Mouse (Mus musculus) left cerebral cortex, postnatal 14 days (tissue): Measurements from ENCODE around the gene Hc. TPM values are rescaled to one million over a fixed set of nuclear protein-coding genes. Genes with fewer than 3 reads are reported as not detected.

Experiments used
- DNase-seq, 2 experiments: peaks; one replicate each; pipeline ENCODE4 v3.0.0; 2021 to 2022; ENCODE audit warnings: low spot score in 2 of 2, mixed read lengths in 1 of 2
- intact Hi-C: fragments of 180-260 bp; cut with DNase I; formaldehyde crosslinking; loops from one replicate; pipeline ENCODE4 v1.15.1; 2025
- total RNA-seq, 2 experiments: library from RNA; stranded (reverse); gene quantifications; 2 replicates each; pipeline ENCODE4 v1.2.3; 2021

Gene Hc
- total RNA-seq, 2 experiments from 2014 or later = 0.47 to 0.77 TPM

DNA sequence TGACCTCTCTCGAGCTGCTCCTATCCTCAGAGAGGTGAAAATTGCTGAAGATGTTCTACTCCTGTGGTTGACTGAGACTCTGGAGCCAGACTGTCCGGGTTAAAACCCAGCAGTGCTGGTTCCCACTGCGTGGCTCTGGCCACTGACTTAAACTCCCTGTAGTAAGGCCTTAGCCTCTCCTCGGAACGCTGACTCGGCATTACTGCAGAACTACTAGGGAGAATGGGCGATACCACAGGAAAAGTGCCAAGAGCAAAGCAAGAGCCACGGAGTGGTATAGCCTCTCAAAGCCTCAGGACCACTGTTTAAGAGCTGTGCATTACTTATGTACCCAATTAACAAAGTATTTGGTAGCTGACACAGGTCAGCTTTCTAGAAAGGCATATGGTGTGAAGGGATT lies 76.4 kb downstream of the Hc start:
- intact Hi-C loops = no loop called here

GRCm38 (mm10) chr2:34982906-34983698 lies 78.1 kb downstream of the Hc start:
- intact Hi-C loops = no loop called here
- no peak for DNase-seq

More for the DNA sequence above, 76.4 kb downstream of the Hc start:
- no peak for DNase-seq

DNA sequence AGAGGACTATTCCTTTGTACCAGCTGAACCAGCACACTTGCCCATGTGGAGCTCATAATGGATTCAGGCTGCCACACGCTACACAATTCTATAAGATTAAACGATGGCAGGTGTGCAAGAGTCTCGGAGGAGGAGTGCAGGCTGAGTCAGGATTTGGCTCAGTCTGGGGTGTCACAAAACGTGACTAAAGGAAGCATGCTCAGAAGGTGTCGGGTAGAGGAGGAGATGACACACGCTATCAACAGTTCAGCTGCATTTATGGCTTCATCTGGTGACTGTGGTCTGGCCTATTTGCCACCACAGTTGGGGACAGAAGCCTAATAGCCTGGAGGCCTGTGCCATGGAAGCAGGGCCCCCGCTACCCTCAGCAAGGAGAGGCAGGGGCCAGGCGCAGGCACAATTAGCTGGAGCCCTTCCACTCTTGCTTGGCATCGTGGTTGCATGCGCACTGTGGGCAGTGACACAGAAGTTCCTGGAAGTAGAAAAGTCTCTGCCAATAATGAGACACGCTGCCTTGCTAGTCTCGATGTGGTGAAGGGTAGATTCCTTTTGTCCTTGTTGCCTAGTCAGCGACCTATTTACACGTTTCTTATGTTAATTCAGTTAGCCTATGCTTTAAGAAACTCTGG lies 79.0 kb downstream of the Hc start:
- intact Hi-C loops = no loop called here
- DNase-seq = peak; percentile 23 to 58

- DNase-seq = no peak
- intact Hi-C loops = no loop called here
Observed at GRCm38 (mm10) chr2:34979459-34980011, 81.7 kb downstream of the Hc start.

DNA sequence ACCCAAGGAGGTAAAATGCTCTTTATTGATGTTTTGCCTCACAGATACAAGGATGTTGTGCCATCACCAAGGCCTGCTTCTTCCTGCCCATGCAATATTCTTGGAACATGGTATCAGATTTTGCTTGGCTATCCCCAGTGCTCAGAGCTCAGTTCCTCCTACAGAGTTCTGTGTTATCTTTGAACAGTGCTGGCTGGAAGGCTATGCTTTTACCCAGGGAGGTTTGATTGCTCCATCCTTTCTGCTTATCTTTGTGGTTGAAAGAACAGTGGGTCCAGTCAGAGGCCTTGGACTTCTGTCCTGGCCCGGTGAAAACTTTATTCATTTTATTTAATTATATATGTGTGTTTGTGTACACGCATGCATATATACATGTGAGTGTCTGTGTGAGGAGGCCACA lies 83.0 kb downstream of the Hc start:
- no peak for DNase-seq
- intact Hi-C loops = no loop called here

DNA sequence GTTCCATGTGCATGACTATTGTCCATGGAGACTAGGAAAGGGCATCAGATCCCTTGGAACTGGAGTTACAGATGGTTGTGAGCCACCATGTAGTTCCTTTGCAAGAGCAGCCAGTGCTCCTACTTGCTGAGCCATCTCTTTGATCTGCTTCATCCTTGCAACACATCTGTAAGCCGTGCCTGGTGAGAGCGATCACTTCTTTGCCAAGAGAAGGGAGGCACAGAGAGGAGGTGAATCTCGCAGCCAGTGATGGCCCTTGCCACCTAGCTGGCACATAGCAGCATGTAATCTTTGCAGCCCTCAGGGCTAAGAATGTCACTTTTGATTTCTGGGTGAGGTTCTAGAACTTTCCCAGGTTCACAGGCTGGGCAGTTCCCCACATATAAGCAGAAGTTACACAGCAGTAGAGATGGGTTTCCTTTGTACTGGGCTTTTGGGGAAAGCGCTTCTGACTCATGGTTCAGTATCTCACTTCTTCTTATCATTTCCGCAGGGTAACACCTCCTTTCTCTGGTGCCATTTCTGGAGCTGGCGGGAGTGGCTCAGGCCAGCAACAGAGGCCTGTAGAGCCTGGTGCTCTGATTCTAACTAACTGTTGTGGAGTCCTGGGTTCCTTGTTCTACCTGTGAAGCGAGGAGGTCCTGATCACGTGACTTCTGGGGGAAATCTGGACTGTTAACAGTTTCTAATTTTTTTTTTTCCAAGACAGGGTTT lies 84.1 kb downstream of the Hc start:
- intact Hi-C loops = no loop called here
- no peak for DNase-seq

GRCm38 (mm10) chr2:34976447-34976846 lies 84.8 kb downstream of the Hc start:
- intact Hi-C loops = no loop called here
- no peak for DNase-seq

DNA sequence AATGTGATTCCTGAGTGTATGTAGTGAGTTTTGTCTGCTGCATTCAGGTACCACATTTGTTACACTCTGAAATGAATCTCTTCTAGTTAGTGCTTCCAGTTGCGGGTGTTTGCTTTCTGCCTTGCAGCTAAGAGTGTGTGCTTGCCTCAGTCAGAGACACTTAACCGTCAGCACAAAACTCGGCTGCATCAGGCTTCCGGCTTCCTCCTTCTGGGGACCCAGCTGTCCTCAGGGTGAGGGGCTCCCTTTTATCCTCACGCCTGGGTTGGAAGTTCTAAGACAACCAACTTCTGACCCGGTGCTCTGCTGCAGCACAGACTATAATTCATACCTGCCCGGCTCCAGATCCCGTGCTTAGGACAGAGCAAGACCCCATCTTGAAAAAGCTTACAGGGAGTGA lies 88.2 kb downstream of the Hc start:
- no peak for DNase-seq
- intact Hi-C loops = no loop called here

DNA sequence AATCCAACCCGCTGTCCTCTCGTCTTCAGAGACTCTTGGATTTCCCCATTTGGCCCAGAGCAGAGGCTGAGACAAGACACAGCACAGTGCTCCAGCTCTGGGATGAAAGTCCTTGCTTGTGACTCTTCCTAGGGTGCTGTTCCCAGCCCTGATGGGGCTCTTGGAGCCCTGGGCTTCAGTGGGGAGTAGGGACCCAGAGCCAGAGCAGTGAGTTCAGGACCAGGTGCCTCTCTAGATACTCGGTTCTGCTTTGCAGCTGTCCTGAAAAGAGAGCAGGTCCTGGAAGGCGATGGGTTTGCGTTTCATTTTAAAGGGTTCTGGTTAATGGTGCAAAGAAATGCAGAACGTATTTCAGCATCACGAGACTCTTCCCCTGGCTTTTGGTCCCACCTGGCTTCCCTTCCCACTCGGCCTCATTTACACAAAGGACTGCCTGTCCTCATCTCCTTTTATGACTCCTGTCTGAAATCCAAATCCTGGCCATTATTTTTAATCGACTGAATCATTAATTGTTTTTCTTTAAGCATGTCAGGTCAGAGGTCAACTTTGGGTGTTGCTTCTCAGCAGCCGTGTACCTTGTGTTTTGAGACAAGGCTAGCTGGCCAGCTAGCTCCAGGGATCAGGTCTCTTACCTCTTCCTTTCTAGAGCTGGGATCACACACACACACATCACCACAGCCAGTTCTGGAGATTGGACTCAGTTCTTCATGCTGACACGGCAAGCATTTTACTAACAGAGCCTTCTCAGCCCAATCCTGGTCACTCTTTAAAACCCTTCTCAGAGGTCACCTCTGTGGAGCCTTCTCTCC lies 90.0 kb downstream of the Hc start:
- no peak for DNase-seq
- intact Hi-C loops = no loop called here

DNA sequence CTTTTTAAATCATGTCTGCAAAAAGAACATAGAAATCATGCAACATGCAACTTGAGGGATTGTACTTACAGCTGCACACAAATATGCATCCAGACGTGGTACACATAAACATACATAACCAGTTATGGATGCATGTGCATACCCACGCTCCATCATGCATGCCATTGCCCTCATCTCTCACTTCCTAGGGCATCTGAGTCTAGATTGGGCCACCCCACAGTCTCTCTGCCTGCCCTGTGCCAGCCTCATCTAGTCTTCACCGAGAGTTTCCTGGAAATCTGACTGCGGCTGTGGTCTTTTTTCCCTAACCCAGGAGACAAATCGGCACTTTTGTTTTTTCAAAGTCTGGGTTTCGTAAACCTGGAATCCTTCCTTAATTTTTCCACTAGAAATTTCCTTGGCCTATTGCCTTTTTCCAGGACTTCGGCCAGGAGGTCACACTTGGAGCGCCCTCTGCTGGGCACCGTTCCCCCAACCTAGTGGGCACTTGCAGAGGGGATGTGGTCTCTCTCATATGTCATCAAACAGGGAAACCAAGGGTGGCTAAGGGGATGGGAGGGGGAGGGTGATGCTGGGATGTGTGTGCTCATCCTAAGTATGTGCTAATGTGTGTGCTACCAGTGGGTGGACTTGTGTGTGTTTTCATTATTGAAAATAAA lies 91.0 kb downstream of the Hc start:
- intact Hi-C loops = no loop called here
- peak in 1 of 2 experiments; percentile 58 for DNase-seq

DNA sequence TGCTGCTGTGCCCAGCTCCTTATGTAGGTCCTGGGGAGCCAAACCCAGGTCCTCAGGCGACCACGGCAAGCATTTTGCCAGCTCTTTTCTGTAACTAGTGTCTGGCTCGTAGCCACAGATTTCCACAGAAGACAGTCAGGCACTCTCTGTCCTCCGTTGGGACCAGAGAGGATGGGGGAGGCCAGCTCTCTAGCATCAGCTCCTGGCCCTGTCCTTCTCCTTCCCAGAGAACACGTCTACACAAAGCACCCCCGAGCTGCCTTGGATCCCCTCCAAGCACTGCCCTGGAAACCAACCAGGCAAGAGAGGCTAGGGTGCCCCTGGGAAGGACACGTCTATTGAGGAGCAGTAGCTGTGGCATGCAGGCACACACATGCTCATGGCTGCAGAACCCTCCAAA lies 92.1 kb downstream of the Hc start:
- intact Hi-C loops = no loop called here

GRCm38 (mm10) chr2:34966243-34966934 lies 94.8 kb downstream of the Hc start:
- no peak for DNase-seq
- intact Hi-C loops = no loop called here

More for the DNA sequence above, 92.1 kb downstream of the Hc start:
- no peak for DNase-seq

DNA sequence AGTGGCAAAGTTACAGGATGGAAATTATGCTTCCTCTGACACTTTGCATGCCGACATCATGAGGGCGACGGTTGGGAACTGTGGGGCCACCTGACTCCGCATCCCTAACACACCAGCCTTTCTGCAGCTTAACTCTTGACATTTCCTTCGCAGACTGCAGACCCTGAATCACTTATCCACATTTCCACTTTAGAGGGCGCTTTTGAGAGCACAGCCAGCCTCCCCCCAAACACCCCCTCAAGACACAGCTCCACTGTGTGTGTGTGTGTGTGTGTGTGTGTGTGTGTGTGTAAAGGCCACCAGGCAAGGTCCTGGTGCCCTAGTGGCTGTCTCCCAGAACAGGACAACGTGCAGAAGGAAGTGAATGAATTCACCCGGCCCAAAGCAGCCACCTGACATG lies 95.4 kb downstream of the Hc start:
- intact Hi-C loops = no loop called here
- no peak for DNase-seq

DNA sequence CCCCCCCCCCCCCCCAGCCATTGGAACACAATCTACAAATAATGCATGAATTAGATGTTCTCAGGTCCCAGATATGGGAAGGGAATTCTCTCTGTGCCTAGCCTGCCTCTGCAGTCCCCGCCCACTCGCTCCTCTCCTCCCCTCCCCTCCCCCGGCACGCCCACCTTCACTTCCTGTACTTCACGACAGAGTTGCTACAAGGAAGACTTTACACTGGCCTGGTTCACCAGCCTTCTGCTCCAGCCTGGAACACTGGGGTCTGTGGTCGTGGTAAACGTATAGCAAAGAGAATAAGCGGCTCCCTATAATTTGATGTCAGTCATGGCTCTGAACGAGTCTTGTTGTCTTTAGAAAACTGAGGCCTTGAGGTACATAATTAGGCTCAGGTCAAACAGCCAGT lies 95.9 kb downstream of the Hc start:
- intact Hi-C loops = no loop called here
- no peak for DNase-seq

DNA sequence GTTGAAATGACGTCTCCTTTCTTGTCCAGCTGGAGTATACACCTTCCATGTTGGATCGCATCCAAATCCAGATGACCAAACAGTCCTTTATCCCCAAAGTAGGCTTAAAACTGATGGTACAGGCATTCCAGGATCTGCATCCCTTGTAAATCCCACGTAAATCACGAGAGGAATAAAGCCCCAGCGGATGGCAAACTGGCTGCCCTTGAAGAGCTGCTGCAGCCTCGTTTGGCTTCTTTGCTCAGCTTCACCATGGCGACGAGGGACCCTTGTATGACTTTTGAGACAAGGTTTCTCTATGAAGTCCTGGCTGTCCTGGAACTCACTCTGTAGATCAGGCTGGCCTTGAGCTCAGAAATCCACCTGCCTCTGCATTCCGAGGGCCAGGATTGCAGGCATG lies 96.6 kb downstream of the Hc start:
- DNase-seq = no peak
- intact Hi-C loops = no loop called here

- DNase-seq = no peak
- intact Hi-C loops = no loop called here
Observed at GRCm38 (mm10) chr2:34964230-34964629, 97.0 kb downstream of the Hc start.

- no peak for DNase-seq
- intact Hi-C loops = no loop called here
Observed at GRCm38 (mm10) chr2:34963371-34963956, 97.8 kb downstream of the Hc start.

DNA sequence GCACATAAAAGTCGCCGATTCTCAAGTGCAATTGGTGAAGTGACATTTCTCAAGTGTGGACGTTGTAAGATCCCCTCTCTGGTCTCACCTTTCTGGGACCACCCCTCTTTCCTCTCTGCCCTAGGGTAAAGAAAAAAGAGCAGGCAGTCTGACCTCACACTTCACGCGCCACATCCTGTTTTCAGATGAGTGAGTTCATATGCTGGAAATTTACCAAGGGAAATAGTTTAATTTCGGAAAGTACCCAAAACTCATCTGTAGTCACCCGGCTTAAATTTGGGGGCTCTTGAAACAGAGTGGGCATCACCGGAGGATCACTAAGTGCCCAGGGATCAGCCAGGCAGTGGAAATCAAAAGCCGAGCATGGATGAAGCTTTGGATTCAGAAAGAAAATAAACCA lies 98.3 kb downstream of the Hc start:
- DNase-seq = no peak
- intact Hi-C loops = no loop called here
